Mouse (Mus musculus) kidney, adult 9 months (tissue): ENCODE measurements around the gene Mettl16.
"Not testable (repeated sequence)": the region's sequence is repeated elsewhere in the genome, so short reads cannot be mapped to it uniquely, and the experiment has no call there.

Experiments used
- DNase-seq: peaks from one replicate; pipeline ENCODE4 v3.0.0; 2022

Mettl16 gene

DNA sequence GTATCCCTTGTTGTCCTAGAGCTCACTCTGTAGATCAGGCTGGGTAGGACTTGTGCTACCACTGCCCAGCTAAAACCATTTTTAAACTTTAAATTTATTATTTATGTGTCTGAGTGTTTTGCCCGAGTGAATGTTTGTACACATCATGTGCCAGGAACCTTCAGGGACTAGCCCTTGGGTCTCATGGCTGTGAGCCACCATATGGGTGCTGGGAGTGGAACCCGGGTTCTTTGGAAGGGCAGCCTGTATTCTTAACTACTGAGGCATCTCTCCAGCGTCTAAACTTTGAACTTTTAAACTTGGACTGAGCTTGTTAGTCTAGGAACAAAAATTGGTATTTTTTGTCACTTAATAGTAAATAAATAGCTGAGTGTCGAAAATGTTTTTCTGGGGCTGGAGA, 22.2 kb downstream of the Mettl16 start:
- peak; percentile 49 for DNase-seq

DNA sequence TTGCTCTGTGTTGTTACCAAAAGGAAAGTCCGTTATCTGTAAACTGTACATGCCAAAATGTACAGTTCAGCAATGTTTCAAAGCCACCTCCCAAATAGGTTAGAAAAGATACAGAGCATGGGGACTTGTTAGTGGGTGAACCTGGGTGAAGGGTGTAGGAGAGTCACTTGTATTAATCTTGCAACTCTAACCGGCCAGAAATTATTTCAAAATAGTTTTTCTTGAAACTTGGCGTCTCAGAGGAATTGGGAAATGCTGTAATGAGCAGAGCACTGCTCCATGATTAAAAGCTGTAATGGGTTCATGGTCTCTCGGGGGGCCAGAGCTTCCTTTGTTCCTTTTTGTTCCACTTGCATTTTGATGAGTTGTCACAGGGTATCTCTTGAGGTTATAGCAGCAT, 30.0 kb downstream of the Mettl16 start:
- no peak for DNase-seq

- no peak for DNase-seq
Measured at GRCm38 (mm10) chr11:74804081-74804627, 33.5 kb downstream of the Mettl16 start.

- no peak for DNase-seq
Measured at GRCm38 (mm10) chr11:74807246-74807882, 36.7 kb downstream of the Mettl16 start.

- DNase-seq, result no peak
Measured at GRCm38 (mm10) chr11:74808251-74808853, 37.7 kb downstream of the Mettl16 start.

DNA sequence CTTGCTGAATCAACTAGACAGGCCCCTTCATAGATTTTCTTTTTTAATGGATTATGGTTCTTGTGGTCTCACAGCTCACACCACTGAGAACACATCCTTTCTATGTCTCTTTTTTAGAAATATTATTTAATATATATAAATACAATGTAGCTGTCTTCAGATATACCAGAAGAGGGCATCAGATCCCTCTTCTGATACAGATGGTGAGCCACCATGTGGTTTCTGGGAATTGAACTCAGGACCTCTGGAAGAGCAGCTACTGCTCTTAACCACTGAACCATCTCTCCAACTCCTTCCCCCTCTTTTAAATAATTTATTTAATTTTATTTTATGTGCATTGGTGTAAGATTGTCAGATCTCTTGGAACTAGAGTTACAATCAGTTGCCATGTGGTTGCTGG, 39.5 kb downstream of the Mettl16 start:
- no peak for DNase-seq

DNA sequence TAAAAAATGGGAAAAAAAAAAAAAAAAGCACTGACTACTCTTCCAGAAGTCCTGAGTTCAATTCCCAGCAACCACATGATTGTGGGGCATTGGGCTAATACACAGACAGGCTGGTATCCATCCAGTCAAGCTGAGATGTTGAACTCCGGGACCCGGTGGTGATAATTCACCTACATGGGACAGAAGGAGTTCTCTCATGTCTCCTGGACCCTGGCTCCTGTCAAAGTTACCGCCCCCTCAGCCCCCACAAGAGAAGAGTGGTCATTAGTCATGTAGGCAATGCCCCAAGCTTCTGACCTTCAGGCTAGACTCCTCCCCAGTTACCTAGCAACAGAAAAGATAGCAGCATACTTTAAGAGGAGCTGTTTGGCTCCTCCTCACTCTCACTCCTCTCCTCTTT, 40.4 kb downstream of the Mettl16 start:
- not testable (repeated sequence) for DNase-seq

- no peak for DNase-seq
Measured at GRCm38 (mm10) chr11:74811538-74811937, 40.9 kb downstream of the Mettl16 start.

DNA sequence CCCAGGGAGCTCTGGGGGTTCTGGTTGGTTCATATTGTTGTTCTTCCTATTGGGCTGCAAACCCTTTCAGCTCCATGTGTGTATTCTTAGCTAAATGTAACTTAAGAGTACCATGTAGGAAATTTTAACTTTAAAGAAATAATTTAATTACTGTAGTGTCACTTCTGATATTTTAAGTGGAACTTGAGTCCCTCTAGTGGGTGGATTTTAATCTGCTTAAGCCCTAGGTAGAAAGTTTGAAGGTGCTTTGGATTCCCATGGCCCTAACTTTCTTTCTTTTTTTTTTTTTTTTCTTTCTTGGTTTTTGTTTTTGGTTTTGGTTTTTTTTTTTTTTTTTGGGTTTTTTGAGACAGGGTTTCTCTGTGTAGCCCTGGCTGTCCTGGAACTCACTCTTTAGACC, 45.2 kb downstream of the Mettl16 start:
- no peak for DNase-seq

DNA sequence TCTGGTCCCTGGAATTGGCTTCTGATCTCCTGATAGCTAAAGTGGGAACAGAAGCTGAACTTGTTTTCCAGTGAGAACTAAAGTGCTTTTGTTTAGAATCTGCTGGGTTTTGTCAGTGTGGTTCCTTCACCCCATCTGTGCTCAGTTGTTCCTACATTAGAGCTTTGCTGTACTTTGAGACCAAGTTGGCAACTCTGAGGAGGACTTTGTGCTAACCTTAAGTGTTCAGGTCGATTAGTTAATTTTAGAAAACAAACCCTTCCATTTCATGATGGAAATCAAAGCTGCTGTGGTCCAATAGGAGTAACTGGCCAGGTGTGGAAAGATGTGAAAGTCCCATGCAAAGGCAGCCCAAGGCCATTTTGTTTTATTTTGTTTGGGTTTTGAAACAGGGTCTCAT, 50.3 kb downstream of the Mettl16 start:
- DNase-seq, result peak; percentile 75

DNA sequence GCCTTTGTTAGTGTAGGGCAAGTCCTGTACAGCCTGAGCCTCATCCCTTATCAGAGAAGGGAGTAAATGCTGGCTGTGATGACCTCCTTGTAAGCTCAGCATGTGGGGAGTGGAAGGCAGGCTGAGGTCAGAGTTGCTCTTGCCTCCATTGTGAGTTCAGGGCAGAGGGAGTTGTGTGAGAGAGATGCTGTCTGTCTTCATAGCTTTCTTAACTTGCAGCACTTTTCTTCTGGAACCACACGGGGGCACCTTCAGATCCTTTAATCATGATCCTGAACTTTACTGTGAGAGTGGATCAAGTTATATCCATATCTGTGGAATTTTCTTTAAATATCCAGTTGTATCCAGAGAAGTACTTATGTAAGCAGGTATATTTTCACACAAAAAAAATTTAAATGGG, 50.8 kb downstream of the Mettl16 start:
- peak; percentile 69 for DNase-seq

GRCm38 (mm10) chr11:74822746-74823440, 52.3 kb downstream of the Mettl16 start:
- DNase-seq, result peak; percentile 90

- DNase-seq, result peak; percentile 64
Measured at GRCm38 (mm10) chr11:74826151-74826550, 55.5 kb downstream of the Mettl16 start.

DNA sequence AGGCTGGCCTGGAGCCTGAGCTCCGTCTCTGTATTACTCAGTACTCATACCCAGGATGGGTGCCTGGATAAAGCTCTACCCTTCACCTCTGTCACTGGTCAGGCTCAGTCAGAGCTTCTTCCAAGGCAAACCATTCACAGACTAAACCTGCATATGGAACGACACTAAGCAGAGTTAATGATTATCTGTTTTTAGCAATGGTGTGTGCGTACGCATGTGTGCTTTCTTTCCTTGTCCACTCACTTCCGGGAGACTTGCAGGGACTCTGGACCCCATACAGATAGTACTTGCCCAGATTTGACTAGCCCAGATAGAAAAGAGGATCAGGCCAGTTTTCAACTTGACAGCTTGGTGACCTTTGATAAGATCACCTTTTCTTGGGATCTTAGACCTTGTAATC, 56.1 kb downstream of the Mettl16 start:
- peak; percentile 72 for DNase-seq

GRCm38 (mm10) chr11:74827791-74828403, 57.3 kb downstream of the Mettl16 start:
- DNase-seq, result peak; percentile 57

- DNase-seq, result peak; percentile 38
Measured at GRCm38 (mm10) chr11:74828404-74828931, 57.8 kb downstream of the Mettl16 start.

DNA sequence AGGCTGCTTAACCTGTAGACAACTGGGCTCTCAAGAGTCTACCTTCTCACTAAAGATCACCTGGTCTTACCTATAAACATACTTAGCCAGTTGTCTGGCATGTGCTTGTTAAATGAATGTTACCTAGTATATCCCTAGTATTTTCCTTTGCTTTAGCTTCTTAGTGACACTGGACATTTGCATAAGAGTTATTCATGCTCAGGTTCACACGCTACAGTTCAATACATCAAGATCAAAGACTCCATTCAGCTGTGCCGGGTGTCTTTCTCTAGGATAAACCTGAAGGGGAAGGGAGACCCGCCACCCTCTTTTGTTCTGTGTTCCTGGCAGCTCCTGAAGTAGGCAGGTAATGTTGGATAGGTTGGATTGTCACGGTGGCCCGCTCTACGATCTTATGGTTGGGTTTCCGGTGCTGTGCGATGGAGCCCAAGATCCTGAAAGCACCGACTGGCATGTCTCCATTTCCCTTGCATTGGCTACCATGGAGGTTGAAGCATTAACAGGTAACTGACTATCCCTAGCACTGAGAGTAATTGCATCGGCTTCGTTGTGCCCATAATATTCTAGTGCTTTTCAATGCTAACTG, 58.4 kb downstream of the Mettl16 start:
- peak; percentile 42 for DNase-seq

- peak; percentile 89 for DNase-seq
Measured at GRCm38 (mm10) chr11:74829812-74830211, 59.2 kb downstream of the Mettl16 start.

DNA sequence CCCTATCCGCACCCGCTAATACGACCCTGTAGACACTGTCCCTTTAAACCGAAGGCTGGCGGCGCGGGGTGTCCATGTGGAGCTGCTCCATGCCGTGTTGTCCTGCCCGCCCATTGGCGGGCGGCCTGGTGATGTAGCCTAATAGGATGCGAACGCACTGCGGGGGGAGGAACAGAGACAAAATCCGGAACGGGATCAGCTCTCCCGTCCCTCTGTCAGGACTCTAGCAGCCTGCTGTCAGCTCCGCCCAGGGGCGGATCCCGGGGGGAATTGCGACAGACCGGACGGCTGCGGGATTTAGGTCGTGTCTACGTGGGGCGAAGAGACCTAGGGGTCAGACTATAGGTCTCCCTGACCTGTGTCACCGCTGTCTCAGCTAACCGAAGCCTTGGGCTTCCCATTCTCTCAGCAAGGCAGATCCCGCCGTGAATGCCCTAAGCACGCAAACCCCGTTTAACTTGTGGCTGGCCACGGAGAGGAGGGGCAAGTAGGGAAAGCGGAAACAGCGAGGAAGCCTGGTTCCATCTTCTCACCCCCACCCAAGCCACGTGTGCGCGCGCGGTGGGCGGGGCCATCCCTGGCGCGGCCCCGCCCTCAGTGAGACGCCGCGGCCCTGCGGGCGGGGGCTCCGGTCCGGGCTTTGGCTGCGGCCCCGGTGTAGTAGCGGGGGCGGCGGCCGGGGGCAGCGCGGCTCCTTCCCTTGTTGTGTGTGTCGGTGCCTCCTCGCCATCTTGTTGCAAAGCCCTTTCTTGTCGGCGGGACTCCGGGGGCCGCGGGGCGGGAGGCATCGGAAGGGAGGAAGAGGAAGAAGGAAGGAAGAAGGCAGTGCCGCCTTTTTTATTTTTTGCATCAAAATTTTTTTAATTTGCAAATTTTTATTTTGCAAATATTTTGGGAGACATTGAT, 59.9 kb downstream of the Mettl16 start, which contains the start of gene Mnt:
Mnt (plus strand) TSS at position 665 of the 906 bp plus-strand sequence.
- peak; percentile 100 for DNase-seq

DNA sequence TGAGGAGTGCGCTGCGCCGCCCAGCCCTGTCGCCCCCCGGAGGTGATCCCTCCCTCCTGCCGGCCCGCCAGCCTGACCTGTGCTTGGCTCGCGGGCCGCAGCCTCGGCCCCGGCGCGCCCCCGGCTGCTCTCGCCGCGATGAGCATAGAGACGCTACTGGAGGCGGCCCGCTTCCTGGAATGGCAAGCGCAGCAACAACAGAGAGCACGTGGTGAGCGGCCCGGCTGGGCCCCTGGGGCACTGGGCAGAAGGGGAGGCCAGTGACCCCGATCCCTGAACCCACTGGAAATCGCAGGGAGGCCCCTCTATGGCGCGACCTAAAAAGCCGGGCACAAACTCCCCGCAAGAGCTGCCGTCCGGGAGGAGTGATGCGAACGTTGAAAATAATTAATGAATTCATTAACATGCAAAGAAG, 60.6 kb downstream of the Mettl16 start:
- DNase-seq, result peak; percentile 69

DNA sequence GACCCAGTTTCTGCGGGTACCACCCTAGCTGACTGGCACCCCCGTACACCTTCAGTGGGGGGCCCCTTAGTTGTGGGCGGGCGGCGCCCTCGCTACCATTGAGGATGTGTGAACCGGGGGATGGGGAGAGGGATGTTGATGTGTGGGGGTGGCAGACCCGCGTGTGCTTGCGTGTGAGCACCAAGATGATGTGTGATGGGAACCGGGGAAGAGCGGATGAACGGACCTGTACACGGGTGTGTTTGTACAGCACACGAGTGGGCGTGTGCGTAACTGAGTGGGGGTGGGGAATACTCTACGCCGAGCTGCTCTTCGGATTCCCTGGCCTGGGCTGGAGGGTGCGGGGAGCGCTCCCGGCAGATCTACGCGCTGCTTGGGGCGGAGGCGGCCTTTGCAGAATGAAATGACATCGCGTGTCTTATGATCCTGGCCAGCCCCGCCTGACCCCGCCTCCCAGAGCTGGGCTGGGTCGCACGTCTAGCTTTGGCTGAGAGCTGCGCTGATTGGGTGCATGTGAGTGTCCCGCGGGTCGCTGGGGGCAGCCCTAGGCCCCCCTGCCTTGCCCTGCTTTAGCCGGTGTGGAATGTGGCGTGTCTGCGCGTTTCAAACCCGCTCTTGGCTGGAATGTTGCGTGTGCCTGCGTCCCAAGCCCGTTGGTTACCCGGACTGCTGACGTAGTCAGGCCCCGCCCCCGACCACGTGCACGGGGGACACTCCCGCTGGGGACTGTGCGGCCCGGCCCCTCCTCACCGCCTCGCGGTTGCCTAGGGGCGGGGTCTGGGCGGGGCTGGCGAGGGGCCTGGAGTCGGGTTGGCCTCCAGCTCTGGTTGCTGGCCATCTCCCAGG, 61.2 kb downstream of the Mettl16 start:
- DNase-seq, result peak; percentile 100
